Mouse (Mus musculus): ENCODE measurements around the gene Clptm1l. TPM values are rescaled to one million over a fixed set of nuclear protein-coding genes. Genes with fewer than 3 reads are reported as not detected.

Gene Clptm1l
- polyA plus RNA-seq, 1 experiment from 2014 or later, result 110 TPM

GRCm38 (mm10) chr13:73603046-73603445 is 760 bp upstream of the Clptm1l start:
- WGBS, result 54% methylated on average over 4 of the region's 4 CpGs
- ATAC-seq (replicated peaks; ENCODE audit: insufficient number of reproducible peaks, low FRiP score, low TSS enrichment, low read depth), result no peak
- H3K36me3 ChIP-seq (replicated peaks; ENCODE audit: control insufficient read depth, insufficient read depth, low read depth, low read length), result no peaks in the 10 kb centered on the region; the same call in 1 of the 2 replicates
- H3K4me3 ChIP-seq (ENCODE audit: low read depth, low read length), result peak overlapping the region; percentile 76
- no peak for DNase-seq (ENCODE audit: low spot score)
- H3K9me3 ChIP-seq (replicated peaks; ENCODE audit: control insufficient read depth, low read length), result no peaks in the 10 kb centered on the region
- H3K9ac ChIP-seq (replicated peaks; ENCODE audit: low read length), result peak overlapping the region; percentile 86
- H3K27me3 ChIP-seq (ENCODE audit: control insufficient read depth, insufficient read depth, low read length), result no peaks in the 10 kb centered on the region
- peak overlapping the region; percentile 89 for H3K4me2 ChIP-seq (ENCODE audit: low read depth, low read length)
- no peaks in the 10 kb centered on the region for H3K4me1 ChIP-seq (ENCODE audit: control insufficient read depth, insufficient read depth, low read length)
- no peak overlapping the region for H3K27ac ChIP-seq (replicated peaks; ENCODE audit: low read depth, low read length)

GRCm38 (mm10) chr13:73604156-73604957 is 551 bp downstream of the Clptm1l start:
- WGBS, result 4% methylated on average over 34 of the region's 39 CpGs
- peak overlapping the region; percentile 76 for H3K4me3 ChIP-seq (ENCODE audit: low read depth, low read length)
- no peaks in the 10 kb centered on the region for H3K4me1 ChIP-seq (ENCODE audit: control insufficient read depth, insufficient read depth, low read length)
- H3K27me3 ChIP-seq (ENCODE audit: control insufficient read depth, insufficient read depth, low read length), result no peaks in the 10 kb centered on the region
- ATAC-seq (replicated peaks; ENCODE audit: insufficient number of reproducible peaks, low FRiP score, low TSS enrichment, low read depth), result peak; percentile 86
- H3K9ac ChIP-seq (replicated peaks; ENCODE audit: low read length), result peak overlapping the region; percentile 86
- H3K27ac ChIP-seq (replicated peaks; ENCODE audit: low read depth, low read length), result peak overlapping the region; percentile 14; the same call in 1 of the 2 replicates
- peak overlapping the region; percentile 89 for H3K4me2 ChIP-seq (ENCODE audit: low read depth, low read length)
- no peak for DNase-seq (ENCODE audit: low spot score)
- no peaks in the 10 kb centered on the region for H3K9me3 ChIP-seq (replicated peaks; ENCODE audit: control insufficient read depth, low read length)
- no peaks in the 10 kb centered on the region; the same call in 1 of the 2 replicates for H3K36me3 ChIP-seq (replicated peaks; ENCODE audit: control insufficient read depth, insufficient read depth, low read depth, low read length)

- DNase-seq (ENCODE audit: low spot score), result no peak
- Histone ChIP-seq H3K9ac (replicated peaks; ENCODE audit: low read length) (no peak overlapping the region), H3K27me3 (ENCODE audit: control insufficient read depth, insufficient read depth, low read length) (no peaks in the 10 kb centered on the region), H3K4me1 (ENCODE audit: control insufficient read depth, insufficient read depth, low read length) (no peaks in the 10 kb centered on the region), H3K4me3 (ENCODE audit: low read depth, low read length) (no peak overlapping the region), H3K9me3 (replicated peaks; ENCODE audit: control insufficient read depth, low read length) (no peaks in the 10 kb centered on the region), H3K27ac (replicated peaks; ENCODE audit: low read depth, low read length) (no peak overlapping the region), H3K36me3 (replicated peaks; ENCODE audit: control insufficient read depth, insufficient read depth, low read depth, low read length) (peaks cover 2% of the 10 kb centered on the region), H3K4me2 (ENCODE audit: low read depth, low read length) (no peak overlapping the region)
- no peak for ATAC-seq (replicated peaks; ENCODE audit: insufficient number of reproducible peaks, low FRiP score, low TSS enrichment, low read depth)
- WGBS, result 91% methylated on average over 5 of the region's 5 CpGs
Observed at GRCm38 (mm10) chr13:73618406-73618805, 14.6 kb downstream of the Clptm1l start.

- WGBS, result 71% methylated on average over 6 of the region's 6 CpGs
- H3K9me3 ChIP-seq (replicated peaks; ENCODE audit: control insufficient read depth, low read length), result no peaks in the 10 kb centered on the region
- H3K4me3 ChIP-seq (ENCODE audit: low read depth, low read length), result no peak overlapping the region
- H3K4me1 ChIP-seq (ENCODE audit: control insufficient read depth, insufficient read depth, low read length), result no peaks in the 10 kb centered on the region
- DNase-seq (ENCODE audit: low spot score), result peak; percentile 36
- no peak for ATAC-seq (replicated peaks; ENCODE audit: insufficient number of reproducible peaks, low FRiP score, low TSS enrichment, low read depth)
- no peaks in the 10 kb centered on the region; the same call in none of the 2 replicates for H3K36me3 ChIP-seq (replicated peaks; ENCODE audit: control insufficient read depth, insufficient read depth, low read depth, low read length)
- H3K9ac ChIP-seq (replicated peaks; ENCODE audit: low read length), result no peak overlapping the region
- H3K4me2 ChIP-seq (ENCODE audit: low read depth, low read length), result no peak overlapping the region
- H3K27ac ChIP-seq (replicated peaks; ENCODE audit: low read depth, low read length), result no peak overlapping the region
- H3K27me3 ChIP-seq (ENCODE audit: control insufficient read depth, insufficient read depth, low read length), result no peaks in the 10 kb centered on the region
Observed at GRCm38 (mm10) chr13:73620637-73621036, 16.8 kb downstream of the Clptm1l start.

DNA sequence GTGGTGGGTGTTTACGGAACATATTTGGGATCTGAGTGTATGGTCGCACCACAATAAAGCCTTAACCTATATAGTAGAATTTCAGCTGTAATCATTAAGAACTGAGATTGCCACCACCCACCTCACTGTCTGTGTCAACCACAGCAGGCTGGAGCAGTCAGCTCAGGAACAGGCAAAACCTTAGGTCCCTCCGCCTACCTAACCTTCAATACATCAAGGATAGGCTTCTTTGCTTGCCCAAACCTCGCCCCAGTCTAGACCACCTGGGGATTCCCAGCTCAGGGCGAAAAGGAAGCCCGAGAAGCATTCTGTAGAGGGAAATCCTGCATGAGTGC is 22.6 kb downstream of the Clptm1l start:
- Histone ChIP-seq H3K9ac (replicated peaks; ENCODE audit: low read length) (peak overlapping the region; percentile 85), H3K4me2 (ENCODE audit: low read depth, low read length) (peak overlapping the region; percentile 92), H3K9me3 (replicated peaks; ENCODE audit: control insufficient read depth, low read length) (no peaks in the 10 kb centered on the region), H3K27ac (replicated peaks; ENCODE audit: low read depth, low read length) (no peak overlapping the region), H3K27me3 (ENCODE audit: control insufficient read depth, insufficient read depth, low read length) (no peaks in the 10 kb centered on the region), H3K4me3 (ENCODE audit: low read depth, low read length) (peak overlapping the region; percentile 59), H3K36me3 (replicated peaks; ENCODE audit: control insufficient read depth, insufficient read depth, low read depth, low read length) (no peaks in the 10 kb centered on the region; the same call in 1 of the 2 replicates), H3K4me1 (ENCODE audit: control insufficient read depth, insufficient read depth, low read length) (no peaks in the 10 kb centered on the region; the same call in 1 of the 2 replicates)
- ATAC-seq (replicated peaks; ENCODE audit: insufficient number of reproducible peaks, low FRiP score, low TSS enrichment, low read depth) (peak; percentile 46; the same call in 1 of the 2 replicates), DNase-seq (ENCODE audit: low spot score) (no peak)
- WGBS, result 42% methylated on average over 6 of the region's 6 CpGs

- DNase-seq (ENCODE audit: low spot score) (peak; percentile 86), ATAC-seq (replicated peaks; ENCODE audit: insufficient number of reproducible peaks, low FRiP score, low TSS enrichment, low read depth) (peak; percentile 84)
- Histone ChIP-seq H3K9ac (replicated peaks; ENCODE audit: low read length) (peak within 1 kb of the TSS; percentile 85), H3K27me3 (ENCODE audit: control insufficient read depth, insufficient read depth, low read length) (no peaks in the 10 kb centered on the region), H3K9me3 (replicated peaks; ENCODE audit: control insufficient read depth, low read length) (no peaks in the 10 kb centered on the region), H3K27ac (replicated peaks; ENCODE audit: low read depth, low read length) (no peak within 1 kb of the TSS), H3K4me1 (ENCODE audit: control insufficient read depth, insufficient read depth, low read length) (no peaks in the 10 kb centered on the region; the same call in 1 of the 2 replicates), H3K4me3 (ENCODE audit: low read depth, low read length) (peak within 1 kb of the TSS; percentile 59), H3K36me3 (replicated peaks; ENCODE audit: control insufficient read depth, insufficient read depth, low read depth, low read length) (no peaks in the 10 kb centered on the region; the same call in 1 of the 2 replicates), H3K4me2 (ENCODE audit: low read depth, low read length) (peak within 1 kb of the TSS; percentile 92)
- WGBS, result 11% methylated on average over 47 of the region's 47 CpGs
Observed at GRCm38 (mm10) chr13:73626745-73627549, 23.1 kb downstream of the Clptm1l start, which contains the start of gene Tert. Tert (plus strand) TSS chr13:73626911.

DNA sequence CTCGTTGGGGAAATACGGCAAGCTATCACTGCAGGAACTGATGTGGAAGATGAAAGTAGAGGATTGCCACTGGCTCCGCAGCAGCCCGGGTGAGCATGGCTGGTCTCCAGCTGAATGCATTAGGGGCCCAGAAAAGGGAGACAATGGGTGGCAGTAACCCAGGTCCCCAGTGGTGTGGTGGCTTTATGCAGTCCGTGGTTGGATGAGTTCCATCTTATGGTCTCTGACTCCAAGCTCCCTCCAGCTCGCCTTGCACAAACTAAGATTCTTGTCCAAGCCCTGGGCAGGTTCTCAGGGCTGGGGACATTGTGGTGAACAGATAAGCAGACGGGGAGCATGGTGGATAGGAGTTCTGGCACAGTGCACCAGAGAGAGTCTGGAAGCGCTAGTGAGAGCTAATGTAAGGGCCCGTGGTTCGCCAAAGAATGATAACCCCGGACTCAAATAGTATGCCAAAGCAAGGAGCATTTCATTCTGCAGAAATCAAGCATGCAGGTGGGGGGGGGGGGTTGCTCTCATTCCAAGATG is 24.8 kb downstream of the Clptm1l start:
- H3K9ac ChIP-seq (replicated peaks; ENCODE audit: low read length), result no peak overlapping the region
- no peaks in the 10 kb centered on the region for H3K9me3 ChIP-seq (replicated peaks; ENCODE audit: control insufficient read depth, low read length)
- 90% methylated on average over 11 of the region's 11 CpGs for WGBS
- DNase-seq (ENCODE audit: low spot score), result no peak
- ATAC-seq (replicated peaks; ENCODE audit: insufficient number of reproducible peaks, low FRiP score, low TSS enrichment, low read depth), result no peak
- no peaks in the 10 kb centered on the region for H3K27me3 ChIP-seq (ENCODE audit: control insufficient read depth, insufficient read depth, low read length)
- H3K4me3 ChIP-seq (ENCODE audit: low read depth, low read length), result no peak overlapping the region
- H3K4me2 ChIP-seq (ENCODE audit: low read depth, low read length), result no peak overlapping the region
- no peaks in the 10 kb centered on the region; the same call in 1 of the 2 replicates for H3K36me3 ChIP-seq (replicated peaks; ENCODE audit: control insufficient read depth, insufficient read depth, low read depth, low read length)
- H3K4me1 ChIP-seq (ENCODE audit: control insufficient read depth, insufficient read depth, low read length), result no peaks in the 10 kb centered on the region; the same call in 1 of the 2 replicates
- no peak overlapping the region for H3K27ac ChIP-seq (replicated peaks; ENCODE audit: low read depth, low read length)

Measured in embryonic facial prominence, embryonic 11.5 days (tissue).